10 mouse cellular contexts compared by ENCODE assay signal in genomic region chr13:99610498-99610897, GRCm38 (mm10).
DNase-seq lines count a peak whose midpoint lies in the region; ATAC-seq and TF ChIP-seq lines count a peak whose summit lies in the region.
"Had no signal": no experiment of that assay in that cellular context is flagged by ENCODE, and none has a peak within 500 bp of the region (broad histone marks: within the 10 kb centered on the region; RNA-seq: fewer than 3 reads in every experiment).

No protein-coding gene starts in this region.

- H3K36me3 ChIP-seq in hindbrain, postnatal 0 days (ENCODE audit: insufficient read depth, low read length), result no peaks in the 10 kb centered on the region
- no peaks in the 10 kb centered on the region for H3K36me3 ChIP-seq in hindbrain, embryonic 11.5 days (ENCODE audit: control insufficient read depth, insufficient read depth, low read length)

- H3K4me1 ChIP-seq in hindbrain, postnatal 0 days (ENCODE audit: insufficient read depth, low read length), result peaks cover 10% of the 10 kb centered on the region
- H3K4me1 ChIP-seq in hindbrain, embryonic 11.5 days (replicated peaks; ENCODE audit: control insufficient read depth, insufficient read depth, low read length), result peaks cover 4% of the 10 kb centered on the region

- no peak overlapping the region for H3K4me2 ChIP-seq in hindbrain, postnatal 0 days (ENCODE audit: low read depth, low read length)
- H3K4me2 ChIP-seq in hindbrain, embryonic 11.5 days (replicated peaks; ENCODE audit: low read depth, low read length), result no peak overlapping the region

- 50% methylated on average over 5 of the region's 5 CpGs for WGBS in hindbrain, postnatal 0 days
- 79% methylated on average over 5 of the region's 5 CpGs for WGBS in hindbrain, embryonic 11.5 days

- H3K27ac ChIP-seq in hindbrain, postnatal 0 days, result no peak overlapping the region
- H3K27ac ChIP-seq in hindbrain, embryonic 11.5 days (ENCODE audit: low read depth, low read length), result no peak overlapping the region

- no peak overlapping the region for H3K9ac ChIP-seq in hindbrain, postnatal 0 days (replicated peaks; ENCODE audit: low read length)
- no peak overlapping the region for H3K9ac ChIP-seq in hindbrain, embryonic 11.5 days (ENCODE audit: low read depth, low read length)

- 0 out of 2 replicates have a peak, but pooled peaks have one; percentile 19 for ATAC-seq in hindbrain, postnatal 0 days
- ATAC-seq in hindbrain, embryonic 11.5 days (ENCODE audit: low FRiP score), result no peak; the same call in 1 of the 2 replicates

- DNase-seq in cerebellum, adult 9-11 months, result peak; percentile 18
- DNase-seq in cerebellum, postnatal 4 days (ENCODE audit: low spot score in 2 of 2), result no peak
- peak; percentile 28 for DNase-seq in hindbrain, postnatal 0 days (ENCODE audit: low spot score)
- no peak for DNase-seq in hindbrain, embryonic 11.5 days (ENCODE audit: low spot score)
- peak; percentile 15 for DNase-seq in 3134 (ENCODE audit: extremely low read depth, insufficient read length, low spot score)
- DNase-seq in gonadal fat pad, adult 2 months (ENCODE audit: low read depth), result peak; percentile 44
- DNase-seq in gastrocnemius, postnatal 10 days, result no peak
- DNase-seq in c-Kit-positive CD71-positive TER-119-positive erythroid progenitor cells, embryonic 14.5 days (ENCODE audit: low spot score), result no peak
- DNase-seq: adrenal gland, adult 8-10 months; cerebellum, adult 9-10 months had no signal

- no peak for TF ChIP-seq CTCF in hindbrain, postnatal 0 days (IDR thresholded peaks at IDR 0.05; ENCODE audit: low read depth)

- H3K4me3 ChIP-seq in hindbrain, postnatal 0 days (ENCODE audit: low read length), result no peak overlapping the region
- no peak overlapping the region for H3K4me3 ChIP-seq in hindbrain, embryonic 11.5 days (ENCODE audit: low read depth, low read length)

- H3K27me3 ChIP-seq in hindbrain, postnatal 0 days (ENCODE audit: insufficient read depth, low read length), result no peaks in the 10 kb centered on the region
- no peaks in the 10 kb centered on the region for H3K27me3 ChIP-seq in hindbrain, embryonic 11.5 days (ENCODE audit: control insufficient read depth, insufficient read depth, low read length)

- no peaks in the 10 kb centered on the region for H3K9me3 ChIP-seq in hindbrain, postnatal 0 days (ENCODE audit: low read length)
- H3K9me3 ChIP-seq in hindbrain, embryonic 11.5 days (ENCODE audit: control insufficient read depth, low read length), result no peaks in the 10 kb centered on the region

Comparison
In these comparisons a context has a peak if more than half of its experiments do, and no peak if none do; other contexts are left out.
1. DNase-seq: peak in cerebellum, adult 9-11 months (single experiment), hindbrain, postnatal 0 days (single experiment), 3134 (single experiment) and gonadal fat pad, adult 2 months (single experiment); none in cerebellum, postnatal 4 days (0 of 2), hindbrain, embryonic 11.5 days (single experiment), gastrocnemius, postnatal 10 days (single experiment) and c-Kit-positive CD71-positive TER-119-positive erythroid progenitor cells, embryonic 14.5 days (single experiment).